Comparison of ENCODE assay signal across 16 mouse cellular contexts in the genomic region with DNA sequence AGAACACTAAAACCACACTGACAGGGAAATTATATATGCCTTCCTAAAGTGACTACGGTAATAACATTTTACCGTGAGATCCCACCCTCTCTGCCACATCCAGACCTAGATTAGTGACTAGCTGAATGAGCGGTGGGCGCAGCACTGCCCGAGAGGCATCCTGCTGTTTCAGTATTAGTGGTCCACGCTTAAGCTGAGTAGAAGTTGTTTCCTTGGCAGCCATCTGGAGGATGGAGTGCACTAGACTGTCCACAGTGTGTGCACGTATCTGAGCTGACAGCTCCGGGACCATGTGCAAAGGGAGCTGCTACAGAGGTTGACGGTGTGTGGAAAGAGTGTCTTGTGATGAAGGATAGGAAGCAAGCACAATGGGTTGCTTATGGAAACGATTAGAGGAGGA. TPM values are rescaled to one million over a fixed set of nuclear protein-coding genes. Genes with fewer than 3 reads are reported as not detected.
DNase-seq lines count a peak whose midpoint lies in the region; ATAC-seq and TF ChIP-seq lines count a peak whose summit lies in the region.
"Had no signal": no experiment of that assay in that cellular context is flagged by ENCODE, and none has a peak within 500 bp of the region (broad histone marks: within the 10 kb centered on the region; RNA-seq: fewer than 3 reads in every experiment).

No protein-coding gene starts in this region.

- H3K27ac ChIP-seq in embryonic facial prominence, embryonic 10.5 days (replicated peaks) = peak overlapping the region; percentile 61
- peak overlapping the region; percentile 58 for H3K27ac ChIP-seq in olfactory bulb, adult 2 months (ENCODE audit: insufficient read depth, low read depth, low read length)
- H3K27ac ChIP-seq in liver, embryonic 12.5 days = no peak overlapping the region
- H3K27ac ChIP-seq: heart, embryonic 10.5 days; limb, embryonic 15.5 days had no signal

- H3K36me3 ChIP-seq in embryonic facial prominence, embryonic 10.5 days (replicated peaks) = peaks cover 12% of the 10 kb centered on the region
- H3K36me3 ChIP-seq in liver, embryonic 12.5 days = 0 out of 2 replicates have a peak, but pooled peaks cover 4% of the 10 kb centered on the region

- WGBS in embryonic facial prominence, embryonic 10.5 days = 60% methylated on average over 10 of the region's 10 CpGs
- 28% methylated on average over 10 of the region's 10 CpGs for WGBS in olfactory bulb, adult 2 months
- WGBS in liver, embryonic 12.5 days (ENCODE audit: insufficient replicate concordance) = 80% methylated on average over 10 of the region's 10 CpGs

- DNase-seq in cerebellum, postnatal 10 days = peak; percentile 26 to 30
- no peak for DNase-seq in cerebellum, adult 9-10 months
- peak; percentile 17 for DNase-seq in left cerebral cortex, postnatal 4 days
- no peak for DNase-seq in left cerebral cortex, adult 11 months (ENCODE audit: low spot score)
- DNase-seq in embryonic facial prominence, embryonic 10.5 days (ENCODE audit: low spot score) = no peak
- no peak for DNase-seq in heart, adult 11 months
- DNase-seq: adrenal gland, adult 2 months; embryo, embryonic 11 days; kidney, adult 11 months; lung, postnatal 10 days; thymus, postnatal 14 days had no signal

- intact Hi-C loops in left cerebral cortex, postnatal 4 days (cut with DNase I) = no loop called here

- H3K4me1 ChIP-seq in embryonic facial prominence, embryonic 10.5 days = peaks cover 66% of the 10 kb centered on the region
- H3K4me1 ChIP-seq in olfactory bulb, adult 2 months (ENCODE audit: control insufficient read depth, insufficient read depth, low read length) = peaks cover 17% of the 10 kb centered on the region
- H3K4me1 ChIP-seq in liver, embryonic 12.5 days = peaks cover 44% of the 10 kb centered on the region

- no peak overlapping the region for H3K9ac ChIP-seq in liver, embryonic 12.5 days
- H3K9ac ChIP-seq: forebrain, embryonic 15.5 days; limb, embryonic 15.5 days had no signal

- no peaks in the 10 kb centered on the region for H3K27me3 ChIP-seq in embryonic facial prominence, embryonic 10.5 days (replicated peaks; ENCODE audit: low read depth, poor library complexity, severe bottlenecking)
- H3K27me3 ChIP-seq in liver, embryonic 12.5 days (replicated peaks) = no peaks in the 10 kb centered on the region
- H3K27me3 ChIP-seq: forebrain, embryonic 15.5 days; limb, embryonic 15.5 days had no signal

- H3K4me2 ChIP-seq in liver, embryonic 12.5 days = no peak overlapping the region
- H3K4me2 ChIP-seq: forebrain, embryonic 15.5 days; limb, embryonic 15.5 days had no signal

- TF ChIP-seq CTCF in olfactory bulb, adult 2 months (IDR thresholded peaks at IDR 0.05; ENCODE audit: insufficient read depth, low read depth, low read length) = no peak

- H3K9me3 ChIP-seq in embryonic facial prominence, embryonic 10.5 days = no peaks in the 10 kb centered on the region
- no peaks in the 10 kb centered on the region for H3K9me3 ChIP-seq in liver, embryonic 12.5 days (replicated peaks)
- H3K9me3 ChIP-seq: forebrain, embryonic 15.5 days; heart, embryonic 10.5 days; limb, embryonic 15.5 days had no signal

- no peak overlapping the region for H3K4me3 ChIP-seq in embryonic facial prominence, embryonic 10.5 days
- no peak overlapping the region for H3K4me3 ChIP-seq in olfactory bulb, adult 2 months (ENCODE audit: insufficient read depth, low read depth, low read length)
- H3K4me3 ChIP-seq in liver, embryonic 12.5 days = no peak overlapping the region
- H3K4me3 ChIP-seq: forebrain, embryonic 15.5 days; heart, embryonic 10.5 days; limb, embryonic 15.5 days had no signal

- TF ChIP-seq POLR2A in olfactory bulb, adult 2 months (IDR thresholded peaks at IDR 0.05; ENCODE audit: insufficient read depth, low read depth, low read length) = no peak

- no peak for ATAC-seq in liver, embryonic 12.5 days
- ATAC-seq: forebrain, embryonic 15.5 days had no signal

RNA-seq across cellular contexts. Expression of a gene that starts 39.5 kb away (rescaled TPM):
- 100 to 1,000 TPM; 101 to 110 TPM for total RNA-seq in left cerebral cortex, postnatal 4 days (2021)
- 864 and 874 TPM in 2 replicates for polyA plus RNA-seq in embryonic facial prominence, embryonic 10.5 days (2016; fragmentation: Nextera tagmentation; extraction: Ambion mirVana)
- polyA plus RNA-seq in olfactory bulb, adult 2 months (2012; ENCODE audit: insufficient read depth, insufficient read length, low replicate concordance, missing spikeins) = not detected in 2 replicates
- 138 and 143 TPM in 2 replicates for polyA plus RNA-seq in liver, embryonic 12.5 days (2016; fragmentation: Nextera tagmentation; extraction: Ambion mirVana)

Comparison
In these comparisons a context has a peak if more than half of its experiments do, and no peak if none do; other contexts are left out.
1. DNase-seq: peak in cerebellum, postnatal 10 days (2 of 2) and left cerebral cortex, postnatal 4 days (single experiment); none in cerebellum, adult 9-10 months (single experiment), left cerebral cortex, adult 11 months (single experiment), embryonic facial prominence, embryonic 10.5 days (single experiment) and heart, adult 11 months (single experiment).